Mouse (Mus musculus) embryonic facial prominence, embryonic 13.5 days (tissue): ENCODE data around the gene Gosr1. TPM values are rescaled to one million over a fixed set of nuclear protein-coding genes. Genes with fewer than 3 reads are reported as not detected.
"Not testable (repeated sequence)": the region's sequence is repeated elsewhere in the genome, so short reads cannot be mapped to it uniquely, and the experiment has no call there.

Experiments
- ATAC-seq: fragments of 200-750 bp; cut with Nextera tagmentation; 2 replicates; pipeline ENCODE4 v1.8.0; 2017; ENCODE audit warnings: low read depth; ENCODE audit not compliant: insufficient number of reproducible peaks, insufficient read depth, low FRiP score, low TSS enrichment
- H3K27ac ChIP-seq: fragments of 300-500 bp; sonication (generic); 2 replicates; pipeline ENCODE4 v1.5.1; 2015; ENCODE audit warnings: moderate library complexity, mild to moderate bottlenecking, inconsistent platforms
- H3K27me3 ChIP-seq: fragments of 300-500 bp; sonication (generic); 2 replicates; pipeline ENCODE4 v1.6.1; 2015; ENCODE audit warnings: mild to moderate bottlenecking, inconsistent platforms
- H3K36me3 ChIP-seq: fragments of 300-500 bp; sonication (generic); 2 replicates; pipeline ENCODE4 v1.6.1; 2015; ENCODE audit warnings: mild to moderate bottlenecking, inconsistent platforms
- H3K4me1 ChIP-seq: fragments of 300-500 bp; sonication (generic); 2 replicates; pipeline ENCODE4 v1.6.1; 2015; ENCODE audit warnings: inconsistent platforms
- H3K4me2 ChIP-seq: fragments of 300-500 bp; sonication (generic); 2 replicates; pipeline ENCODE4 v1.6.1; 2015; ENCODE audit warnings: moderate library complexity, mild to moderate bottlenecking, inconsistent platforms
- H3K4me3 ChIP-seq: fragments of 300-500 bp; sonication (generic); 2 replicates; pipeline ENCODE4 v1.5.1; 2015; ENCODE audit warnings: mild to moderate bottlenecking, inconsistent platforms
- H3K9ac ChIP-seq: fragments of 300-500 bp; sonication (generic); 2 replicates; pipeline ENCODE4 v1.6.1; 2015; ENCODE audit warnings: mild to moderate bottlenecking, inconsistent platforms
- H3K9me3 ChIP-seq: fragments of 300-500 bp; sonication (generic); 2 replicates; pipeline ENCODE4 v1.6.1; 2016; ENCODE audit warnings: inconsistent platforms
- WGBS: fragments of 180-500 bp; shearing (Covaris S2); methylation state at CpG from one replicate; pipeline ENCODE4 v1.1.7; 2015; ENCODE audit warnings: mixed read lengths; 5-methylcytosine and 5-hydroxymethylcytosine counted together
- polyA plus RNA-seq: library from polyadenylated mRNA; unstranded; fragments of >200 nt; fragmentation: Nextera tagmentation; extraction: Ambion mirVana; gene quantifications from 2 replicates; pipeline ENCODE4 v1.2.1, GENCODE M21; 2015

The Gosr1 gene
- polyA plus RNA-seq = 23.8 and 26.2 TPM in 2 replicates

- Histone ChIP-seq H3K27ac (peak within 1 kb of the TSS; percentile 88), H3K9ac (peak within 1 kb of the TSS; percentile 98), H3K9me3 (no peaks in the 10 kb centered on the region), H3K4me2 (peak within 1 kb of the TSS; percentile 62), H3K4me3 (peak within 1 kb of the TSS; percentile 92), H3K4me1 (no peaks in the 10 kb centered on the region), H3K27me3 (peaks cover 5% of the 10 kb centered on the region; the same call in 1 of the 2 replicates), H3K36me3 (peaks cover 24% of the 10 kb centered on the region)
- WGBS = under 1% methylated on average over 28 of the region's 28 CpGs
- ATAC-seq = peak; percentile 88
These were observed at the start of gene Gosr1 for GRCm38 (mm10) chr11:76763053-76763740. Gosr1 (minus strand) TSS chr11:76763579.

GRCm38 (mm10) chr11:76810706-76811495 is 47.5 kb upstream of the Gosr1 start:
- Histone ChIP-seq H3K4me2 (no peak overlapping the region), H3K9me3 (no peaks in the 10 kb centered on the region), H3K4me1 (no peaks in the 10 kb centered on the region), H3K9ac (no peak overlapping the region), H3K27ac (no peak overlapping the region), H3K36me3 (peaks cover 36% of the 10 kb centered on the region), H3K4me3 (no peak overlapping the region), H3K27me3 (no peaks in the 10 kb centered on the region)
- WGBS = 88% methylated on average over 9 of the region's 9 CpGs
- no peak for ATAC-seq

GRCm38 (mm10) chr11:76809450-76809849 is 46.1 kb upstream of the Gosr1 start:
- peaks cover 47% of the 10 kb centered on the region for H3K36me3 ChIP-seq
- 62% methylated on average over 3 of the region's 3 CpGs for WGBS
- H3K9me3 ChIP-seq = no peaks in the 10 kb centered on the region
- H3K4me3 ChIP-seq = no peak overlapping the region
- H3K27me3 ChIP-seq = no peaks in the 10 kb centered on the region
- ATAC-seq = no peak
- H3K9ac ChIP-seq = no peak overlapping the region
- no peaks in the 10 kb centered on the region for H3K4me1 ChIP-seq
- H3K27ac ChIP-seq = no peak overlapping the region
- no peak overlapping the region for H3K4me2 ChIP-seq

GRCm38 (mm10) chr11:76808550-76808949 is 45.2 kb upstream of the Gosr1 start:
- Histone ChIP-seq H3K36me3 (peaks cover 48% of the 10 kb centered on the region), H3K4me2 (no peak overlapping the region), H3K27ac (no peak overlapping the region), H3K4me3 (no peak overlapping the region), H3K4me1 (no peaks in the 10 kb centered on the region), H3K9ac (no peak overlapping the region), H3K27me3 (no peaks in the 10 kb centered on the region), H3K9me3 (no peaks in the 10 kb centered on the region)
- 89% methylated on average over 7 of the region's 7 CpGs for WGBS
- no peak for ATAC-seq

GRCm38 (mm10) chr11:76807007-76807679 is 43.8 kb upstream of the Gosr1 start:
- no peaks in the 10 kb centered on the region for H3K4me1 ChIP-seq
- peaks cover 47% of the 10 kb centered on the region for H3K36me3 ChIP-seq
- H3K27me3 ChIP-seq = no peaks in the 10 kb centered on the region
- no peak overlapping the region for H3K9ac ChIP-seq
- no peak overlapping the region for H3K4me3 ChIP-seq
- H3K27ac ChIP-seq = no peak overlapping the region
- WGBS = 95% methylated on average over 3 of the region's 3 CpGs
- no peaks in the 10 kb centered on the region for H3K9me3 ChIP-seq
- ATAC-seq = no peak
- H3K4me2 ChIP-seq = no peak overlapping the region

- Histone ChIP-seq H3K4me3 (no peak overlapping the region), H3K27ac (no peak overlapping the region), H3K36me3 (peaks cover 53% of the 10 kb centered on the region), H3K9ac (no peak overlapping the region), H3K9me3 (no peaks in the 10 kb centered on the region), H3K4me2 (no peak overlapping the region), H3K27me3 (no peaks in the 10 kb centered on the region), H3K4me1 (no peaks in the 10 kb centered on the region)
- WGBS = 75% methylated on average over 4 of the region's 4 CpGs
- no peak for ATAC-seq
These were observed 42.6 kb upstream of the Gosr1 start for GRCm38 (mm10) chr11:76806026-76806425.

- H3K36me3 ChIP-seq = peaks cover 47% of the 10 kb centered on the region
These were observed 41.7 kb upstream of the Gosr1 start for GRCm38 (mm10) chr11:76805072-76805471.

GRCm38 (mm10) chr11:76803266-76803665 is 39.9 kb upstream of the Gosr1 start:
- H3K36me3 ChIP-seq = peaks cover 51% of the 10 kb centered on the region
- 90% methylated on average over 3 of the region's 3 CpGs for WGBS

More at GRCm38 (mm10) chr11:76805072-76805471, 41.7 kb upstream of the Gosr1 start:
- 86% methylated on average over 4 of the region's 4 CpGs for WGBS
- not testable (repeated sequence) for H3K27me3 ChIP-seq, ATAC-seq, H3K4me1 ChIP-seq, H3K27ac ChIP-seq, H3K4me3 ChIP-seq, H3K4me2 ChIP-seq, H3K9ac ChIP-seq, H3K9me3 ChIP-seq

GRCm38 (mm10) chr11:76797236-76797635 is 33.9 kb upstream of the Gosr1 start:
- Histone ChIP-seq H3K9me3 (no peaks in the 10 kb centered on the region), H3K27ac (no peak overlapping the region), H3K4me3 (no peak overlapping the region), H3K4me2 (no peak overlapping the region), H3K9ac (no peak overlapping the region), H3K27me3 (no peaks in the 10 kb centered on the region), H3K36me3 (peaks cover 50% of the 10 kb centered on the region), H3K4me1 (no peaks in the 10 kb centered on the region)
- ATAC-seq = no peak
- WGBS = 84% methylated on average over 6 of the region's 6 CpGs

More at GRCm38 (mm10) chr11:76803266-76803665, 39.9 kb upstream of the Gosr1 start:
- no peaks in the 10 kb centered on the region for H3K9me3 ChIP-seq
- no peaks in the 10 kb centered on the region for H3K27me3 ChIP-seq
- H3K4me3 ChIP-seq = no peak overlapping the region
- H3K27ac ChIP-seq = no peak overlapping the region
- no peak for ATAC-seq
- no peaks in the 10 kb centered on the region for H3K4me1 ChIP-seq
- no peak overlapping the region for H3K9ac ChIP-seq
- no peak overlapping the region for H3K4me2 ChIP-seq

- Histone ChIP-seq H3K9me3 (no peaks in the 10 kb centered on the region), H3K4me3 (no peak overlapping the region), H3K27me3 (no peaks in the 10 kb centered on the region), H3K9ac (no peak overlapping the region), H3K4me1 (no peaks in the 10 kb centered on the region), H3K4me2 (no peak overlapping the region), H3K36me3 (peaks cover 55% of the 10 kb centered on the region), H3K27ac (no peak overlapping the region)
- 90% methylated on average over 5 of the region's 5 CpGs for WGBS
- no peak for ATAC-seq
These were observed 31.9 kb upstream of the Gosr1 start for GRCm38 (mm10) chr11:76795326-76795725.

GRCm38 (mm10) chr11:76791331-76791730 is 28.0 kb upstream of the Gosr1 start:
- H3K9me3 ChIP-seq = no peaks in the 10 kb centered on the region

More at GRCm38 (mm10) chr11:76791331-76791730, 28.0 kb upstream of the Gosr1 start:
- Histone ChIP-seq H3K27ac (no peak overlapping the region), H3K4me1 (no peaks in the 10 kb centered on the region), H3K9ac (no peak overlapping the region), H3K27me3 (no peaks in the 10 kb centered on the region), H3K4me2 (no peak overlapping the region), H3K4me3 (no peak overlapping the region), H3K36me3 (peaks cover 45% of the 10 kb centered on the region)
- 83% methylated on average over 7 of the region's 7 CpGs for WGBS
- no peak for ATAC-seq
